Mouse (Mus musculus): Measurements from ENCODE around the gene Glipr2. TPM values are rescaled to one million over a fixed set of nuclear protein-coding genes. Genes with fewer than 3 reads are reported as not detected.

The Glipr2 gene
- 40.4 TPM for total RNA-seq (2023)

GRCm38 (mm10) chr4:43957292-43957845, at the start of gene Glipr2:
TSS of gene Glipr2 (plus strand) at chr4:43957401.

GRCm38 (mm10) chr4:43983181-43983580, 26.0 kb downstream of the Glipr2 start, which contains the start of gene Ccin:
TSS of gene Ccin (plus strand) at chr4:43983483.

GRCm38 (mm10) chr4:44004126-44004525, 46.9 kb downstream of the Glipr2 start, which contains the start of gene Clta:
TSS of gene Clta (plus strand) at chr4:44004452.

Other genes with a start within 250 kb of the Glipr2 start
- gene Olfr71, start 247.1 kb upstream of the Glipr2 start, total RNA-seq (2023) = not detected
- not detected for gene Hrct1, start 230.2 kb upstream of the Glipr2 start, total RNA-seq (2023)
- not detected for gene Spaar, start 227.4 kb upstream of the Glipr2 start, total RNA-seq (2023)
- gene Olfr159, start 186.4 kb upstream of the Glipr2 start, total RNA-seq (2023) = not detected
- not detected for gene Olfr156, start 133.5 kb upstream of the Glipr2 start, total RNA-seq (2023)
- not detected for gene Olfr157, start 117.2 kb upstream of the Glipr2 start, total RNA-seq (2023)
- gene Olfr155, start 105.8 kb upstream of the Glipr2 start, total RNA-seq (2023) = not detected
- 2.3 TPM for gene Reck, start 81.9 kb upstream of the Glipr2 start, total RNA-seq (2023)
- 1.5 TPM for gene Ccin, start 26.1 kb downstream of the Glipr2 start, total RNA-seq (2023)
- 137 TPM for gene Clta, start 47.1 kb downstream of the Glipr2 start, total RNA-seq (2023)
- gene Gne, start 126.8 kb downstream of the Glipr2 start, total RNA-seq (2023) = 44.0 TPM